Mouse (Mus musculus) heart, embryonic 15.5 days (tissue): Measurements from ENCODE around the gene 1700017B05Rik. TPM values are rescaled to one million over a fixed set of nuclear protein-coding genes. Genes with fewer than 3 reads are reported as not detected.
"Not testable (repeated sequence)": the region's sequence is repeated elsewhere in the genome, so short reads cannot be mapped to it uniquely, and the experiment has no call there.

Source experiments
- ATAC-seq: fragments of 200-750 bp; cut with Nextera tagmentation; replicated peaks from 2 replicates; pipeline ENCODE4 v1.8.0; 2017; ENCODE audit warnings: low read depth, moderate TSS enrichment; ENCODE audit not compliant: insufficient number of reproducible peaks, insufficient read depth, low FRiP score
- H3K27ac ChIP-seq: fragments of 300-500 bp; sonication (generic); 2 replicates; pipeline ENCODE4 v1.5.1; 2015; ENCODE audit warnings: mild to moderate bottlenecking, inconsistent platforms
- H3K27me3 ChIP-seq: fragments of 300-500 bp; sonication (generic); 2 replicates; pipeline ENCODE4 v1.6.1; 2015; ENCODE audit warnings: inconsistent platforms
- H3K36me3 ChIP-seq: fragments of 300-500 bp; sonication (generic); 2 replicates; pipeline ENCODE4 v1.6.1; 2015; ENCODE audit warnings: mild to moderate bottlenecking, inconsistent platforms
- H3K4me1 ChIP-seq: fragments of 300-500 bp; sonication (generic); replicated peaks from 2 replicates; pipeline ENCODE4 v1.6.1; 2015; ENCODE audit warnings: inconsistent platforms
- H3K4me2 ChIP-seq: fragments of 300-500 bp; sonication (generic); 2 replicates; pipeline ENCODE4 v1.6.1; 2015; ENCODE audit warnings: inconsistent platforms, mild to moderate bottlenecking, moderate library complexity
- H3K4me3 ChIP-seq: fragments of 300-500 bp; sonication (generic); 2 replicates; pipeline ENCODE4 v1.5.1; 2015; ENCODE audit warnings: mild to moderate bottlenecking, inconsistent platforms
- H3K9ac ChIP-seq: fragments of 300-500 bp; sonication (generic); 2 replicates; pipeline ENCODE4 v1.6.1; 2015; ENCODE audit warnings: mild to moderate bottlenecking, inconsistent platforms
- H3K9me3 ChIP-seq: fragments of 300-500 bp; sonication (generic); replicated peaks from 2 replicates; pipeline ENCODE4 v1.6.1; 2016; ENCODE audit warnings: inconsistent platforms
- WGBS: fragments of 180-500 bp; shearing (Covaris S2); methylation state at CpG from one replicate; pipeline ENCODE4 v1.1.7; 2015; ENCODE audit warnings: mixed read lengths; 5-methylcytosine and 5-hydroxymethylcytosine counted together
- polyA plus RNA-seq: library from polyadenylated mRNA; unstranded; fragments of >200 nt; fragmentation: Nextera tagmentation; extraction: Ambion mirVana; gene quantifications from 2 replicates; pipeline ENCODE4 v1.2.1, GENCODE M21; 2015

1700017B05Rik gene
- polyA plus RNA-seq, 1 experiment from 2014 or later: 9.1 TPM

- WGBS: 71% methylated on average over 4 of the region's 4 CpGs
- ATAC-seq: no peak
- Histone ChIP-seq H3K4me2 (no peak overlapping the region), H3K27ac (no peak overlapping the region), H3K9ac (no peak overlapping the region), H3K4me3 (no peak overlapping the region), H3K36me3 (no peaks in the 10 kb centered on the region), H3K9me3 (no peaks in the 10 kb centered on the region), H3K4me1 (peaks cover 9% of the 10 kb centered on the region; the same call in 1 of the 2 replicates), H3K27me3 (peaks cover 8% of the 10 kb centered on the region)
Measured at GRCm38 (mm10) chr9:57229726-57230125, 32.7 kb downstream of the 1700017B05Rik start.

- peaks cover 9% of the 10 kb centered on the region; the same call in 1 of the 2 replicates for H3K4me1 ChIP-seq
- 68% methylated on average over 4 of the region's 4 CpGs for WGBS
- H3K4me3 ChIP-seq: no peak overlapping the region
- H3K9ac ChIP-seq: no peak overlapping the region
- H3K27me3 ChIP-seq: peaks cover 8% of the 10 kb centered on the region
- no peak for ATAC-seq
- no peaks in the 10 kb centered on the region for H3K36me3 ChIP-seq
- no peak overlapping the region for H3K4me2 ChIP-seq
- no peaks in the 10 kb centered on the region for H3K9me3 ChIP-seq
- no peak overlapping the region for H3K27ac ChIP-seq
Measured at GRCm38 (mm10) chr9:57228186-57228585, 34.2 kb downstream of the 1700017B05Rik start.

GRCm38 (mm10) chr9:57227203-57227602, 35.2 kb downstream of the 1700017B05Rik start:
- no peaks in the 10 kb centered on the region for H3K36me3 ChIP-seq
- H3K4me3 ChIP-seq: no peak overlapping the region
- no peak overlapping the region for H3K4me2 ChIP-seq
- H3K4me1 ChIP-seq: peaks cover 9% of the 10 kb centered on the region; the same call in 1 of the 2 replicates
- no peak overlapping the region for H3K27ac ChIP-seq
- H3K9ac ChIP-seq: no peak overlapping the region
- WGBS: 57% methylated on average over 5 of the region's 5 CpGs
- H3K27me3 ChIP-seq: peaks cover 8% of the 10 kb centered on the region
- ATAC-seq: no peak
- no peaks in the 10 kb centered on the region for H3K9me3 ChIP-seq

GRCm38 (mm10) chr9:57226628-57227122, 35.7 kb downstream of the 1700017B05Rik start:
- H3K4me3 ChIP-seq, H3K36me3 ChIP-seq, H3K9ac ChIP-seq, H3K27me3 ChIP-seq, ATAC-seq, H3K4me1 ChIP-seq, H3K27ac ChIP-seq, H3K4me2 ChIP-seq, H3K9me3 ChIP-seq: not testable (repeated sequence)
- WGBS: 84% methylated on average over 6 of the region's 6 CpGs

- peaks cover 8% of the 10 kb centered on the region for H3K27me3 ChIP-seq
- H3K27ac ChIP-seq: no peak overlapping the region
- H3K9me3 ChIP-seq: no peaks in the 10 kb centered on the region
- WGBS: 52% methylated on average over 13 of the region's 13 CpGs
- H3K4me2 ChIP-seq: no peak overlapping the region
- H3K36me3 ChIP-seq: no peaks in the 10 kb centered on the region
- H3K9ac ChIP-seq: no peak overlapping the region
- H3K4me1 ChIP-seq: peaks cover 9% of the 10 kb centered on the region; the same call in 1 of the 2 replicates
- ATAC-seq: no peak
- H3K4me3 ChIP-seq: no peak overlapping the region
Measured at GRCm38 (mm10) chr9:57225780-57226627, 36.4 kb downstream of the 1700017B05Rik start.

- no peaks in the 10 kb centered on the region for H3K9me3 ChIP-seq
- no peak overlapping the region for H3K27ac ChIP-seq
- no peaks in the 10 kb centered on the region for H3K36me3 ChIP-seq
- H3K4me1 ChIP-seq: peaks cover 2% of the 10 kb centered on the region; the same call in 1 of the 2 replicates
- no peak overlapping the region for H3K9ac ChIP-seq
- H3K4me3 ChIP-seq: no peak overlapping the region
- no peak for ATAC-seq
- H3K4me2 ChIP-seq: no peak overlapping the region
- H3K27me3 ChIP-seq: peaks cover 8% of the 10 kb centered on the region
Measured at GRCm38 (mm10) chr9:57223341-57223740, 39.1 kb downstream of the 1700017B05Rik start.

GRCm38 (mm10) chr9:57220356-57220755, 42.1 kb downstream of the 1700017B05Rik start:
- 15% methylated on average over 6 of the region's 6 CpGs for WGBS
- ATAC-seq: no peak

GRCm38 (mm10) chr9:57219511-57219910, 42.9 kb downstream of the 1700017B05Rik start:
- Histone ChIP-seq H3K4me3 (no peak overlapping the region), H3K4me2 (no peak overlapping the region), H3K27ac (no peak overlapping the region), H3K9me3 (no peaks in the 10 kb centered on the region), H3K36me3 (no peaks in the 10 kb centered on the region), H3K4me1 (no peaks in the 10 kb centered on the region), H3K27me3 (no peaks in the 10 kb centered on the region), H3K9ac (no peak overlapping the region)
- 81% methylated on average over 1 of the region's 1 CpGs for WGBS
- ATAC-seq: no peak

More at GRCm38 (mm10) chr9:57220356-57220755, 42.1 kb downstream of the 1700017B05Rik start:
- Histone ChIP-seq H3K27ac (no peak overlapping the region), H3K4me1 (no peaks in the 10 kb centered on the region), H3K27me3 (no peaks in the 10 kb centered on the region), H3K4me2 (no peak overlapping the region), H3K36me3 (no peaks in the 10 kb centered on the region), H3K9me3 (no peaks in the 10 kb centered on the region), H3K4me3 (no peak overlapping the region), H3K9ac (no peak overlapping the region)

- H3K9ac ChIP-seq: no peak overlapping the region
- H3K4me1 ChIP-seq: no peaks in the 10 kb centered on the region
- WGBS: 86% methylated on average over 5 of the region's 5 CpGs
- no peak overlapping the region for H3K27ac ChIP-seq
- no peak overlapping the region for H3K4me3 ChIP-seq
- H3K27me3 ChIP-seq: no peaks in the 10 kb centered on the region
- H3K4me2 ChIP-seq: no peak overlapping the region
- H3K9me3 ChIP-seq: no peaks in the 10 kb centered on the region
- no peaks in the 10 kb centered on the region for H3K36me3 ChIP-seq
- no peak for ATAC-seq
Measured at GRCm38 (mm10) chr9:57218776-57219175, 43.6 kb downstream of the 1700017B05Rik start.

- no peak overlapping the region for H3K27ac ChIP-seq
- no peaks in the 10 kb centered on the region for H3K9me3 ChIP-seq
- ATAC-seq: no peak
- no peak overlapping the region for H3K4me3 ChIP-seq
- no peaks in the 10 kb centered on the region for H3K36me3 ChIP-seq
- no peak overlapping the region for H3K9ac ChIP-seq
- no peak overlapping the region for H3K4me2 ChIP-seq
- H3K27me3 ChIP-seq: no peaks in the 10 kb centered on the region
- no peaks in the 10 kb centered on the region for H3K4me1 ChIP-seq
- WGBS: 69% methylated on average over 6 of the region's 6 CpGs
Measured at GRCm38 (mm10) chr9:57217220-57217619, 45.2 kb downstream of the 1700017B05Rik start.

GRCm38 (mm10) chr9:57214500-57214899, 47.9 kb downstream of the 1700017B05Rik start:
- Histone ChIP-seq H3K27ac (no peak overlapping the region), H3K9ac (no peak overlapping the region), H3K4me1 (no peaks in the 10 kb centered on the region), H3K4me2 (no peak overlapping the region), H3K4me3 (no peak overlapping the region), H3K36me3 (no peaks in the 10 kb centered on the region), H3K27me3 (no peaks in the 10 kb centered on the region), H3K9me3 (no peaks in the 10 kb centered on the region)
- ATAC-seq: no peak
- 60% methylated on average over 6 of the region's 6 CpGs for WGBS
